ENCODE assay signal across 8 mouse cellular contexts in the genomic region with DNA sequence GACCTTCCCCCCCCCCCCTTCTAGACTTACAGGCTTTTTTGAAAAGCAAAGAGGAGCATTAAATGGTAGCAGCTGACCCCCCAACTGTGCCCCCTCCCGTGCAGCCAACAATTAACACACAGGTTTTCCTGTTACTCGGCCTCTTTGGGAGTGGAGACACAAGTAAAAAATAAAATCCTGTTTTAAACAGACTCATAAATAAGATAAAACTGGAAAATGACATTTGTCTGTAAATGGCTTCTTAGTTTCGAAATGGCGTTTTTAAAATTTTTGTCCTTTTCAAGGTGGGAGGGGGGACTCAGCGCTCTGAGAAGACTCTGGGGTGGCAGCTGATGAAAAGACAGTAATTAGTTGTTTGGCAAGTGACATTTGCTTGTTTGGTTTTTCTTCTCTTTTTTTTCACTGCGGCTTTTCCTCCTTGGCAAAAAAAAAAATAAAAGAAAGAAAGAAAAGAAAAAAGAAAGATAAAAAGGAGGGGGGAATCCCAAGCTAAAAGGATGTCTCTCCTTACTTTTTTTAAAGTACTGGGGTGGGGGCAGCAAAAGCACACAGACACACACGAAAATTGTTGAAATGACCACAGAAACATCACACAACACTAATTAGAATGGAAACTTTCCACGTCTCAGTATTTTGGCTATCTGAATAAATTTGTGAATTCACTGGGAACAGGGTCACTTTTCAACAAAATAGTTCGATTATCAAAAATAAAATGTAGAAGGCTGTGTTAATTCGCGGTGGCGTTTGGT. TPM values are rescaled to one million over a fixed set of nuclear protein-coding genes. Genes with fewer than 3 reads are reported as not detected.
DNase-seq lines count a peak whose midpoint lies in the region; ATAC-seq lines count a peak whose summit lies in the region.

No protein-coding gene starts in this region.

- peak overlapping the region; percentile 64 for H3K4me2 ChIP-seq in kidney, embryonic 14.5 days (replicated peaks; ENCODE audit: low read depth, low read length)
- H3K4me2 ChIP-seq in midbrain, embryonic 12.5 days (replicated peaks) = peak overlapping the region; percentile 68

- H3K27ac ChIP-seq in kidney, embryonic 14.5 days (ENCODE audit: low read depth, low read length) = peak overlapping the region; percentile 100
- peak overlapping the region; percentile 100 for H3K27ac ChIP-seq in hindbrain, embryonic 10.5 days
- H3K27ac ChIP-seq in midbrain, embryonic 12.5 days (replicated peaks) = peak overlapping the region; percentile 99; the same call in 1 of the 2 replicates

- peak overlapping the region; percentile 98 for H3K4me3 ChIP-seq in kidney, embryonic 14.5 days (ENCODE audit: low read length)
- peak overlapping the region; percentile 98 for H3K4me3 ChIP-seq in hindbrain, embryonic 10.5 days
- H3K4me3 ChIP-seq in midbrain, embryonic 12.5 days = peak overlapping the region; percentile 95

- WGBS in kidney, embryonic 14.5 days = 20% methylated on average over 12 of the region's 12 CpGs
- WGBS in hindbrain, embryonic 10.5 days = 26% methylated on average over 12 of the region's 12 CpGs
- 18% methylated on average over 12 of the region's 12 CpGs for WGBS in midbrain, embryonic 12.5 days

- peaks cover 13% of the 10 kb centered on the region; the same call in 1 of the 2 replicates for H3K36me3 ChIP-seq in kidney, embryonic 14.5 days (ENCODE audit: control insufficient read depth, insufficient read depth, low read length)
- peaks cover 31% of the 10 kb centered on the region for H3K36me3 ChIP-seq in hindbrain, embryonic 10.5 days
- H3K36me3 ChIP-seq in midbrain, embryonic 12.5 days = no peaks in the 10 kb centered on the region

- peaks cover 42% of the 10 kb centered on the region for H3K4me1 ChIP-seq in kidney, embryonic 14.5 days (ENCODE audit: control insufficient read depth, insufficient read depth, low read length)
- peaks cover 74% of the 10 kb centered on the region for H3K4me1 ChIP-seq in hindbrain, embryonic 10.5 days (replicated peaks)
- peaks cover 61% of the 10 kb centered on the region for H3K4me1 ChIP-seq in midbrain, embryonic 12.5 days

- no peaks in the 10 kb centered on the region for H3K27me3 ChIP-seq in kidney, embryonic 14.5 days (ENCODE audit: control insufficient read depth, insufficient read depth, low read length)
- 0 out of 2 replicates have a peak, but pooled peaks cover 5% of the 10 kb centered on the region for H3K27me3 ChIP-seq in hindbrain, embryonic 10.5 days (ENCODE audit: insufficient read depth, poor library complexity, severe bottlenecking)
- H3K27me3 ChIP-seq in midbrain, embryonic 12.5 days = peaks cover 12% of the 10 kb centered on the region; the same call in 1 of the 2 replicates

- H3K9ac ChIP-seq in kidney, embryonic 14.5 days (ENCODE audit: low read depth, low read length) = peak overlapping the region; percentile 99
- peak overlapping the region; percentile 99 for H3K9ac ChIP-seq in midbrain, embryonic 12.5 days (replicated peaks)

- H3K9me3 ChIP-seq in kidney, embryonic 14.5 days (ENCODE audit: control insufficient read depth, low read length) = peaks cover 11% of the 10 kb centered on the region; the same call in 1 of the 2 replicates
- peaks cover 13% of the 10 kb centered on the region for H3K9me3 ChIP-seq in hindbrain, embryonic 10.5 days
- H3K9me3 ChIP-seq in midbrain, embryonic 12.5 days = no peaks in the 10 kb centered on the region

- no peak for DNase-seq in kidney, adult 11 months
- DNase-seq in Muller cell, postnatal 12 days (ENCODE audit: inconsistent ontology term) = peak; percentile 52
- no peak for DNase-seq in hindbrain, embryonic 10.5 days (ENCODE audit: low spot score)
- DNase-seq in urinary bladder, postnatal 36 days (ENCODE audit: low spot score in 2 of 2) = no peak
- DNase-seq in frontal cortex, postnatal 36 days (ENCODE audit: low spot score in 2 of 2) = no peak
- DNase-seq in natural killer cell, adult 2 months (ENCODE audit: low spot score in 2 of 2) = no peak

- ATAC-seq in kidney, embryonic 14.5 days (ENCODE audit: low FRiP score, low TSS enrichment) = no peak
- ATAC-seq in midbrain, embryonic 12.5 days (ENCODE audit: low FRiP score, low read depth) = no peak

RNA-seq across cellular contexts. Expression of gene Gm20721, which starts 15.1 kb away (rescaled TPM):
- 10.1 and 15.0 TPM in 2 replicates for polyA plus RNA-seq in kidney, embryonic 14.5 days (2014; fragmentation: Nextera tagmentation; extraction: Ambion mirVana)
- 10.5 and 13.1 TPM in 2 replicates for polyA plus RNA-seq in hindbrain, embryonic 10.5 days (2016; fragmentation: Nextera tagmentation; extraction: Ambion mirVana)
- polyA plus RNA-seq in midbrain, embryonic 12.5 days (2016; fragmentation: Nextera tagmentation; extraction: Ambion mirVana) = 7.4 and 8.8 TPM in 2 replicates

RNA-seq across cellular contexts. Expression of gene Gnas, which starts 47.3 kb away (rescaled TPM):
- 1,459 and 1,592 TPM in 2 replicates for polyA plus RNA-seq in kidney, embryonic 14.5 days (2014; fragmentation: Nextera tagmentation; extraction: Ambion mirVana)
- polyA plus RNA-seq in hindbrain, embryonic 10.5 days (2016; fragmentation: Nextera tagmentation; extraction: Ambion mirVana) = 1,166 and 1,270 TPM in 2 replicates
- polyA plus RNA-seq in midbrain, embryonic 12.5 days (2016; fragmentation: Nextera tagmentation; extraction: Ambion mirVana) = 1,415 and 1,424 TPM in 2 replicates
